Mouse (Mus musculus): Measurements from ENCODE around the gene Zfp965.
"Not testable (repeated sequence)": the region's sequence is repeated elsewhere in the genome, so short reads cannot be mapped to it uniquely, and the experiment has no call there.

Zfp965 gene

GRCm38 (mm10) chr2:175469685-175470084 lies at the start of gene Zfp965:
Zfp965 (plus strand) TSS chr2:175469985.
- in situ Hi-C loops (cut with MboI, MseI): not testable (repeated sequence)

GRCm38 (mm10) chr2:175435707-175436106 lies 34.1 kb upstream of the Zfp965 start, which contains the start of gene Gm4724:
Gm4724 (minus strand) TSS chr2:175435807.
- in situ Hi-C loops (cut with MboI, MseI): not testable (repeated sequence)

Measured in T-helper 17 cell (primary cell).